Mouse (Mus musculus): ENCODE results near the gene Dpy19l3. TPM values are rescaled to one million over a fixed set of nuclear protein-coding genes. Genes with fewer than 3 reads are reported as not detected.

Gene Dpy19l3
- polyA plus RNA-seq, 1 experiment from 2014 or later, result 57.5 TPM

- 43% methylated on average over 14 of the region's 14 CpGs for WGBS
These were observed 2.5 kb upstream of the Dpy19l3 start for GRCm38 (mm10) chr7:35756510-35757440.

DNA sequence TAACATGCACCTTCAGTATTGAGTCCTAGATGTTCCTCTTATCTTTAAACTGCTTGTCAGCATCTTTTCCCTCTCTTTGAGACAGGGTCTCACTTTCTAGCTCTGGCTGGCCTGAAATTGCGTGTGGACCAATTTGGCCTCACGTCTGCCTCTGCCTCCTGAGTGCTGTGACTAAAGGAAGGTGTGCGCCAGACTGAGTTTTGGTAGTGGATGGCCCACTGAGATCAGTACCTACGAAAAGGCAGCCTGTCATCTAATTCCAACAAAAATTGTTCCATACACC is 573 bp upstream of the Dpy19l3 start:
- WGBS, result 71% methylated on average over 4 of the region's 4 CpGs

More at GRCm38 (mm10) chr7:35756510-35757440, 2.5 kb upstream of the Dpy19l3 start:
- no peak overlapping the region for H3K4me3 ChIP-seq (replicated peaks; ENCODE audit: low read length)
- H3K27me3 ChIP-seq (ENCODE audit: control insufficient read depth, insufficient read depth, low read length), result no peaks in the 10 kb centered on the region
- no peaks in the 10 kb centered on the region for H3K36me3 ChIP-seq (replicated peaks; ENCODE audit: control insufficient read depth, insufficient read depth)
- H3K4me2 ChIP-seq (replicated peaks), result no peak overlapping the region
- ATAC-seq (ENCODE audit: low FRiP score), result no peak
- peaks cover 10% of the 10 kb centered on the region for H3K4me1 ChIP-seq (replicated peaks; ENCODE audit: control insufficient read depth, insufficient read depth, low read length)
- no peak overlapping the region for H3K27ac ChIP-seq
- no peak for DNase-seq (ENCODE audit: low spot score)
- H3K9ac ChIP-seq, result no peak overlapping the region
- H3K9me3 ChIP-seq (ENCODE audit: control insufficient read depth, low read length), result no peaks in the 10 kb centered on the region

DNA sequence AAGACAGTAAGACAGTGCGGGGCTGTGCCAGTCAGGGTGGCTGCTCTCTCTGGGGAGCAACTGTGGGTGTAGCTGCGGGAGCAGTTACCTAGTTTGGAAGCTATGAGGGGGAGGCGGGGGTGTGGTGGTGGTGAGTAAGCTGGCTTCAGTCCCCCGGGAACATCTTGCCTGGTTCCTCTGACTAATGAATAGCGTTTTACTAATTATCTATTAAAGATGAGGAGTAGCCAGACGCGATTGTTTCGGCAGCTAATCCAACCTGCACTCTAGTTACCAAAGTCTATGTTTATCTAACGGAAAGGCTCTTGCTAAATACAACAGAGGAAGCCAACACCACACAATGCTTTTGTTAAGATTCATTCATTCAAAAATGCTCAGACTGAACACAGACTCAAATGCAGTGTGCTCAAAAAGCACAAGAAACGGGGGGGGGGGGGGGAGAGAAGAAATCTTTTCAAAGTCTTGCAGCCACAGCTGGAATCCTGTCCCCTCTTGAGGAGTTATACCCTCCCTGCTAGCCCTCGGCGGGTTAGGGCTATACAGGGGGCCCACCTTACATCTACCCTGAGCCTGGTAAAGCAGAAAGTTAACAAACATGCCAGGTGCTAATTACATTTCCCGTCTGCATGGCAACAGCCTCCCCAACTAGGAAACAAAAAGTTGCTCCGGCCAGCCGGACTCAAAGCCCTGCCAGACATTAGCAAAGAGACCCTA is 778 bp downstream of the Dpy19l3 start:
- H3K9ac ChIP-seq, result peak overlapping the region; percentile 87
- DNase-seq (ENCODE audit: low spot score) (no peak), ATAC-seq (ENCODE audit: low FRiP score) (no peak)
- peak overlapping the region; percentile 93 for H3K4me3 ChIP-seq (replicated peaks; ENCODE audit: low read length)
- peak overlapping the region; percentile 96 for H3K4me2 ChIP-seq (replicated peaks)
- H3K9me3 ChIP-seq (ENCODE audit: control insufficient read depth, low read length), result no peaks in the 10 kb centered on the region
- peaks cover 10% of the 10 kb centered on the region for H3K4me1 ChIP-seq (replicated peaks; ENCODE audit: control insufficient read depth, insufficient read depth, low read length)
- no peak overlapping the region for H3K27ac ChIP-seq
- no peaks in the 10 kb centered on the region for H3K27me3 ChIP-seq (ENCODE audit: control insufficient read depth, insufficient read depth, low read length)
- H3K36me3 ChIP-seq (replicated peaks; ENCODE audit: control insufficient read depth, insufficient read depth), result peaks cover 32% of the 10 kb centered on the region
- 3% methylated on average over 15 of the region's 15 CpGs for WGBS

More for the DNA sequence above, 573 bp upstream of the Dpy19l3 start:
- Histone ChIP-seq H3K27ac (peak overlapping the region; percentile 63; the same call in 1 of the 2 replicates), H3K9me3 (ENCODE audit: control insufficient read depth, low read length) (no peaks in the 10 kb centered on the region), H3K9ac (peak overlapping the region; percentile 87), H3K36me3 (replicated peaks; ENCODE audit: control insufficient read depth, insufficient read depth) (peaks cover 18% of the 10 kb centered on the region), H3K4me3 (replicated peaks; ENCODE audit: low read length) (peak overlapping the region; percentile 93), H3K4me1 (replicated peaks; ENCODE audit: control insufficient read depth, insufficient read depth, low read length) (peaks cover 10% of the 10 kb centered on the region), H3K4me2 (replicated peaks) (peak overlapping the region; percentile 96), H3K27me3 (ENCODE audit: control insufficient read depth, insufficient read depth, low read length) (no peaks in the 10 kb centered on the region)
- DNase-seq (ENCODE audit: low spot score) (no peak), ATAC-seq (ENCODE audit: low FRiP score) (no peak)

GRCm38 (mm10) chr7:35750873-35751272 is 3.4 kb downstream of the Dpy19l3 start:
- DNase-seq (ENCODE audit: low spot score), result no peak
- Histone ChIP-seq H3K9me3 (ENCODE audit: control insufficient read depth, low read length) (no peaks in the 10 kb centered on the region), H3K27ac (no peak overlapping the region), H3K27me3 (ENCODE audit: control insufficient read depth, insufficient read depth, low read length) (no peaks in the 10 kb centered on the region), H3K9ac (no peak overlapping the region), H3K4me2 (replicated peaks) (no peak overlapping the region), H3K4me3 (replicated peaks; ENCODE audit: low read length) (no peak overlapping the region), H3K36me3 (replicated peaks; ENCODE audit: control insufficient read depth, insufficient read depth) (peaks cover 51% of the 10 kb centered on the region), H3K4me1 (replicated peaks; ENCODE audit: control insufficient read depth, insufficient read depth, low read length) (peaks cover 10% of the 10 kb centered on the region)
- 96% methylated on average over 9 of the region's 9 CpGs for WGBS
- ATAC-seq (ENCODE audit: low FRiP score), result no peak

GRCm38 (mm10) chr7:35747397-35747964 is 6.8 kb downstream of the Dpy19l3 start:
- H3K4me1 ChIP-seq (replicated peaks; ENCODE audit: control insufficient read depth, insufficient read depth, low read length), result no peaks in the 10 kb centered on the region
- no peak overlapping the region for H3K4me2 ChIP-seq (replicated peaks)
- peaks cover 75% of the 10 kb centered on the region for H3K36me3 ChIP-seq (replicated peaks; ENCODE audit: control insufficient read depth, insufficient read depth)
- ATAC-seq (ENCODE audit: low FRiP score) (no peak), DNase-seq (ENCODE audit: low spot score) (no peak)
- no peaks in the 10 kb centered on the region for H3K27me3 ChIP-seq (ENCODE audit: control insufficient read depth, insufficient read depth, low read length)
- 59% methylated on average over 14 of the region's 14 CpGs for WGBS
- no peak overlapping the region for H3K4me3 ChIP-seq (replicated peaks; ENCODE audit: low read length)
- no peaks in the 10 kb centered on the region for H3K9me3 ChIP-seq (ENCODE audit: control insufficient read depth, low read length)
- no peak overlapping the region for H3K9ac ChIP-seq
- H3K27ac ChIP-seq, result no peak overlapping the region

GRCm38 (mm10) chr7:35746686-35747396 is 7.4 kb downstream of the Dpy19l3 start:
- WGBS, result 88% methylated on average over 12 of the region's 12 CpGs

GRCm38 (mm10) chr7:35745281-35745702 is 9.0 kb downstream of the Dpy19l3 start:
- no peaks in the 10 kb centered on the region for H3K27me3 ChIP-seq (ENCODE audit: control insufficient read depth, insufficient read depth, low read length)
- H3K4me2 ChIP-seq (replicated peaks), result no peak overlapping the region
- no peaks in the 10 kb centered on the region for H3K4me1 ChIP-seq (replicated peaks; ENCODE audit: control insufficient read depth, insufficient read depth, low read length)
- no peak for DNase-seq (ENCODE audit: low spot score)
- H3K4me3 ChIP-seq (replicated peaks; ENCODE audit: low read length), result no peak overlapping the region
- WGBS, result 92% methylated on average over 6 of the region's 6 CpGs
- no peaks in the 10 kb centered on the region for H3K9me3 ChIP-seq (ENCODE audit: control insufficient read depth, low read length)
- no peak overlapping the region for H3K9ac ChIP-seq
- no peak for ATAC-seq (ENCODE audit: low FRiP score)
- no peak overlapping the region for H3K27ac ChIP-seq
- H3K36me3 ChIP-seq (replicated peaks; ENCODE audit: control insufficient read depth, insufficient read depth), result peaks cover 68% of the 10 kb centered on the region

More at GRCm38 (mm10) chr7:35746686-35747396, 7.4 kb downstream of the Dpy19l3 start:
- no peak overlapping the region for H3K9ac ChIP-seq
- no peak overlapping the region for H3K4me3 ChIP-seq (replicated peaks; ENCODE audit: low read length)
- ATAC-seq (ENCODE audit: low FRiP score) (no peak), DNase-seq (ENCODE audit: low spot score) (no peak)
- no peaks in the 10 kb centered on the region for H3K4me1 ChIP-seq (replicated peaks; ENCODE audit: control insufficient read depth, insufficient read depth, low read length)
- no peaks in the 10 kb centered on the region for H3K27me3 ChIP-seq (ENCODE audit: control insufficient read depth, insufficient read depth, low read length)
- H3K4me2 ChIP-seq (replicated peaks), result no peak overlapping the region
- H3K36me3 ChIP-seq (replicated peaks; ENCODE audit: control insufficient read depth, insufficient read depth), result peaks cover 78% of the 10 kb centered on the region
- H3K27ac ChIP-seq, result no peak overlapping the region
- no peaks in the 10 kb centered on the region for H3K9me3 ChIP-seq (ENCODE audit: control insufficient read depth, low read length)

DNA sequence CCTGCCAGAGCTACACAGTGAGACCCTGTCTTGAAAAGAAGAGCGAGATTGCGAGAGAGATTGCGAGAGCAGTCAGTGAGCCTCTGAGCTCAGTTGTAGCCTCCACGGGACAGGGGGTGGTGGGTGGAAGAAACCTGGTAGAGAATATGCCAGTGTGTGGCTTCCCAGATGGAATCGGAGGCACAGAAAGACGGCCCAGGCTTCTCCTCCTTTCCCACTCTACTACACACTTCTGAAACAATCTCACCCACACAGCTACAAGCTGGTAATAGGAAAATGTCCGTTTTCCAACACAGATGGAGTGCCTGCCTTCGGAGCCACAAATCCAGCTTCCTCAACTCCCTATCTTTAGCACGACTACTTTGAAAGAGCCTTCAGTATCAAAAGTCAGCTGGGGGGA is 9.5 kb downstream of the Dpy19l3 start:
- Histone ChIP-seq H3K4me3 (replicated peaks; ENCODE audit: low read length) (no peak overlapping the region), H3K27me3 (ENCODE audit: control insufficient read depth, insufficient read depth, low read length) (no peaks in the 10 kb centered on the region), H3K27ac (no peak overlapping the region), H3K36me3 (replicated peaks; ENCODE audit: control insufficient read depth, insufficient read depth) (peaks cover 63% of the 10 kb centered on the region), H3K9me3 (ENCODE audit: control insufficient read depth, low read length) (no peaks in the 10 kb centered on the region), H3K9ac (no peak overlapping the region), H3K4me2 (replicated peaks) (no peak overlapping the region), H3K4me1 (replicated peaks; ENCODE audit: control insufficient read depth, insufficient read depth, low read length) (no peaks in the 10 kb centered on the region)
- 97% methylated on average over 9 of the region's 9 CpGs for WGBS
- ATAC-seq (ENCODE audit: low FRiP score) (no peak), DNase-seq (ENCODE audit: low spot score) (no peak)

DNA sequence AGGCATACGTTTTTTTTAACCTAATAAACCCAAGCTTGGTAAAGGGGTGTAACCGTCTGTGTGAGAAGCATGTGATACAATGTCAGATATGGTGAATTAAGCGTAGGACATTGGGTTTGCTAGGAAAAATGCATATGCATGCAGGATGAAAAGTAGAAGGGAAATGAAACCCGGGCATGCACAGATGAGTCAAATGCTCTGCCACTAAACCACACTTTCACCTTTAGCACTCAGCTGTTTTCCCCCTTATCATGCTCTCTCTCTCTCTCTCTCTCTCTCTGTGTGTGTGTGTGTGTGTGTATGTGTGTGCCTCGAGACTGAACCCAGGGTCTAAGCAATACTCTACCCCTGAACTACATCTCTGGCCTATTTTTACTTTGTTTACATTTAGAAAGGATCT is 11.9 kb downstream of the Dpy19l3 start:
- H3K36me3 ChIP-seq (replicated peaks; ENCODE audit: control insufficient read depth, insufficient read depth), result peaks cover 47% of the 10 kb centered on the region
- no peak for DNase-seq (ENCODE audit: low spot score)
- WGBS, result 87% methylated on average over 5 of the region's 5 CpGs

More for the DNA sequence above, 11.9 kb downstream of the Dpy19l3 start:
- H3K9me3 ChIP-seq (ENCODE audit: control insufficient read depth, low read length), result no peaks in the 10 kb centered on the region
- no peak overlapping the region for H3K27ac ChIP-seq
- no peak overlapping the region for H3K4me2 ChIP-seq (replicated peaks)
- no peak overlapping the region for H3K4me3 ChIP-seq (replicated peaks; ENCODE audit: low read length)
- H3K4me1 ChIP-seq (replicated peaks; ENCODE audit: control insufficient read depth, insufficient read depth, low read length), result no peaks in the 10 kb centered on the region
- no peak overlapping the region for H3K9ac ChIP-seq
- H3K27me3 ChIP-seq (ENCODE audit: control insufficient read depth, insufficient read depth, low read length), result no peaks in the 10 kb centered on the region
- ATAC-seq (ENCODE audit: low FRiP score), result no peak
